Mouse (Mus musculus) megakaryocyte, embryonic 14.5 days (primary cell): ENCODE measurements around the gene 3110082I17Rik.

Experiments
- FLI1 ChIP-seq: IDR thresholded peaks from 2 replicates; pipeline ENCODE4 v1.6.1; 2012; ENCODE audit warnings: low read length, inconsistent platforms, mixed read lengths
- GATA1 ChIP-seq: IDR thresholded peaks from 3 replicates; pipeline ENCODE4 v1.6.1; 2012; ENCODE audit warnings: mixed read lengths, low read length, inconsistent platforms, borderline replicate concordance

- TF ChIP-seq GATA1: no peak
- no peak for TF ChIP-seq FLI1
These were observed 44.8 kb upstream of the 3110082I17Rik start for GRCm38 (mm10) chr5:139505073-139505606.
